Mouse (Mus musculus): Measurements from ENCODE around the gene Fam229a. TPM values are rescaled to one million over a fixed set of nuclear protein-coding genes. Genes with fewer than 3 reads are reported as not detected.
"Not testable (repeated sequence)": the region's sequence is repeated elsewhere in the genome, so short reads cannot be mapped to it uniquely, and the experiment has no call there.

Gene Fam229a
- total RNA-seq (2014; fragmentation: Nextera tagmentation) (not detected in 2 replicates), total RNA-seq (2017) (not detected in 2 replicates)

DNA sequence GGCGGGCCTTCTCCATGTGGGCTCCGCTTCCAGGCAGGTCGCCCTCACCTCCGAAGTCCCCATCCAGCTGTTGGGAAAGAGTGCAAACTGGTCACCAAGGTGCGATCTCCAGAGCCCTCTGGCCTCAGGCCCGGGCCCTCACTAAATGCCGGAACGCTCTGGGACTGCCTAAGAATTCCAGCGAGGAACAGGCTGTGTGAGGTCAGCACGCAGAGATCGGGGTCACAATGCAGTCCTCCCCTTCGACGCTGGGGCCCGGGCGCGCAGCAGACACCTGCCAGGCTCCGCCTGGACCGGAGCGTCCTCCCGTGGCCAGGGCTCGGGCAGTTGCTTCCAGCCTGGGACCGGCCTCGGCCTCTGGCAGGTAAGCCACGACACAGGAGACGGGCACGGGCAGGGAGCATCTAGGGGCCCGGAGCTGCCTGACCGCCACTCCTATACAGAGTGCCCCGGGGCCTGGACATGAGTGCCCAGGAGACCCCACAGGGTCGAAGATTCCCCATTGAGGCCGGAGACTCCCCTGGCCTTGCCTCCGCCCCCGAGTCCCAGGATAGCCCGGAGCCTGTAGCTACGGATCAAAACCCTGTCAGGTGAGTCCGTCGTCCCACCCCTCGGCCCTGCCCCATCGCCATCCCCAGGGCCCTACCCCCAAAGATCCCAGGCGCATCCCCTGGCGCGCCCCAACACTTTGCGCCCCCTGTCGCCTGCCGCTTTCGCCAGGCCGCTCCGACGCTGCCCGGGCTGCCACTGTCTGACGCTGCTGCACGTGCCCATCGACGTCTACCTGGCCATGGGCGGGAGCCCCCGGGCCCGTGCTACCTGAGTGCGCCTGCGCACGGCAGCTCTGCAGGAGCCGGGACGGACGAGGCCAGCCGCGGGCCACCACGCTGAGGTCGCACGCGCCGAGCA, at the start of gene Fam229a, which contains the start of gene Tssk3:
Fam229a (plus strand) TSS at position 219 of the 909 bp plus-strand sequence.
Tssk3 (minus strand) TSS at position 51 of the 909 bp plus-strand sequence.
- no peak for ATAC-seq (replicated peaks; ENCODE audit: low FRiP score, low TSS enrichment, poor library complexity, severe bottlenecking)

- 0 out of 2 replicates have a peak, but pooled peaks have one; percentile 57 for ATAC-seq (replicated peaks; ENCODE audit: low FRiP score, low TSS enrichment, poor library complexity, severe bottlenecking)
Observed at GRCm38 (mm10) chr4:129447360-129447759, 43.6 kb upstream of the Fam229a start.

- ATAC-seq (replicated peaks; ENCODE audit: low FRiP score, low TSS enrichment, poor library complexity, severe bottlenecking) = no peak
Observed at GRCm38 (mm10) chr4:129447778-129448563, 43.0 kb upstream of the Fam229a start.

DNA sequence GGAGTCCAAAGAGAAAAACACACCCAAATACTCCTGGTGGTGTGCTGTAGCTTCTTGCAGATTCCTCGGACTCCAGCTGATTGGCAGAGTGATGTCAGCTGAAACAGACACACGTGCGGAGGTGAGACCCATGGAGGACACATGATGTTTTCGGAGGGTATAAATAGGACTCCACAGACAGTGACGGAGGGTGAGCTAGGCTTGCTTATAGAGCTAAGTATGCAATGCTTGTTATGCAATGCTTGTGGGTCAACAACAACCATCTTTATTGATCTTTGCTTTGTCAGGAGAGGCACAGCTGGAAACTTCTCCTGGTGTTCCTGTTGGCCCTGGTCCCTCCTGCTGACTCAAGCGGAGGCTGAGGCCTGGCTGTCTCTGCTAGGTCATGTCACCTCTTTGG, 42.3 kb upstream of the Fam229a start:
- no peak for ATAC-seq (replicated peaks; ENCODE audit: low FRiP score, low TSS enrichment, poor library complexity, severe bottlenecking)

DNA sequence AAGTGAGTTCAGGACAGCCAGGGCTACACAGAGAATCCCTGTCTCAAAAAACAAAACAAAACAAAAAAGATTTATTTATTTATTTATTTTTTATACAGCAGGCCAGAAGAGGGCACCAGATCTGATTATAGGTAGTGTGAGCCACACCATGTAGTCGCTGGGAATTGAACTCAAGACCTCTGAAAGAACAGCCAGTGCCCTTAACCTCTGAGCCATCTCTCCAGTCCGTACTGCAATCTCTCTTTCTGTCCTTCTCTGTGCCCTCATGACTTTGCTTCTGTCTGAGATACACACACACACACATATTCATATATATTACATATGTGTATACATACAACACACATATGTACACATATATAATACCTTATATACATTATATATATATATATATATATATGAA, 40.1 kb upstream of the Fam229a start:
- no peak for ATAC-seq (replicated peaks; ENCODE audit: low FRiP score, low TSS enrichment, poor library complexity, severe bottlenecking)

DNA sequence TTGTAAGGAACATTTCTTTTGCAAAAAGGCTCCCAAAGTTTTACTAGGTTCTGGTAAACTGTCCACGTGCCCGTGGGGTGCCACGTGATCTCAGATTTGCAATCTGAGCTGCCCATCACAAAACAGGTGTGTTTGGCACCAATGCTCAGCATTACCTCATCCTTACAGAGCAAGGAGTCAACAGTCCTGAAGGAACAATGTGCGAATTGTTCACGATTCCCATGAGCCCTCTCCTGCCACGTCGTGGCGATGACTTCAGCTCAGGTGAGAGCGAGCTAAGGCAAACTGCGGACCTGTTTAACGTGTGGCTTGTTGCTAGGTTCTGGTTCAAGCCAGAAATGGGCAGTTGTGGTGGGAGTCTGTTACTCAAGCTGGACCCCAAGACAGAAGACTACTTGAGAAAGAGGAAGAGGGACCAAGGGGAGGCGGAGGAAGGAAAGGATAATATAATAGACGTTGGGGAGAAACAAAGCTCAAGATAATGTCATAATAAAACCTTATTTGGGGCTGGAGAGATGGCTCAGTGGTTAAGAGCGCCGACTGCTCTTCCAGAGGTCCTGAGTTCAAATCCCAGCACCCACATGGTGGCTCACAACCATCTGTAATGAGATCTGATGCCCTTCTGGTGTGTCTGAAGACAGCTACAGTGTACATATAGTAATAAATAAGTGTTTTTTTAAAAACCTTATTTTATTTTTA, 39.4 kb upstream of the Fam229a start:
- no peak for ATAC-seq (replicated peaks; ENCODE audit: low FRiP score, low TSS enrichment, poor library complexity, severe bottlenecking)

GRCm38 (mm10) chr4:129455265-129455664, 35.7 kb upstream of the Fam229a start:
- ATAC-seq (replicated peaks; ENCODE audit: low FRiP score, low TSS enrichment, poor library complexity, severe bottlenecking) = peak; percentile 90

GRCm38 (mm10) chr4:129456126-129456525, 34.9 kb upstream of the Fam229a start:
- no peak for ATAC-seq (replicated peaks; ENCODE audit: low FRiP score, low TSS enrichment, poor library complexity, severe bottlenecking)

- ATAC-seq (replicated peaks; ENCODE audit: low FRiP score, low TSS enrichment, poor library complexity, severe bottlenecking) = not testable (repeated sequence)
Observed at GRCm38 (mm10) chr4:129457311-129457710, 33.7 kb upstream of the Fam229a start.

DNA sequence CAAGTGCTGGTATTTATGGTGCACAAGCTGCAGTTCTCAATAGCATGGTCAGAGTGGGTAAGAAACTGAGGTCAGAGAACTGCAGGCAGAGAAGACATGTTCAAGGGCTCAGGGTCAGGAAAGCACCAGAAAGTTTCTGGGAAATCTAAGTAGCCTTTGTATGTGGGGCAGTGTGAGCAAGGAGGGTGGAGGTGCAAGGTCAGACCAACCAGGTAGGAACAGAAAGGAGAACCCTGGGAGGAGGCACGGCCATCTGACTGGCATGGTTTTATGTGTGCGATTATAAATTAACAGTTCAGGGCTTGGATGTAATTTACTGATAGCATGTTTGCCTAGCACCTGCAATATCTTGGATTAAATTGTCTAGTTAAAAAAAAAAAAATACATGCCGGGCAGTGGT, 31.3 kb upstream of the Fam229a start:
- no peak for ATAC-seq (replicated peaks; ENCODE audit: low FRiP score, low TSS enrichment, poor library complexity, severe bottlenecking)

- no peak for ATAC-seq (replicated peaks; ENCODE audit: low FRiP score, low TSS enrichment, poor library complexity, severe bottlenecking)
Observed at GRCm38 (mm10) chr4:129460827-129461182, 30.2 kb upstream of the Fam229a start.

GRCm38 (mm10) chr4:129461183-129461960, 29.6 kb upstream of the Fam229a start, which contains the start of gene Bsdc1:
Gene Bsdc1 (plus strand): TSS chr4:129461581.
- peak; percentile 86 for ATAC-seq (replicated peaks; ENCODE audit: low FRiP score, low TSS enrichment, poor library complexity, severe bottlenecking)

DNA sequence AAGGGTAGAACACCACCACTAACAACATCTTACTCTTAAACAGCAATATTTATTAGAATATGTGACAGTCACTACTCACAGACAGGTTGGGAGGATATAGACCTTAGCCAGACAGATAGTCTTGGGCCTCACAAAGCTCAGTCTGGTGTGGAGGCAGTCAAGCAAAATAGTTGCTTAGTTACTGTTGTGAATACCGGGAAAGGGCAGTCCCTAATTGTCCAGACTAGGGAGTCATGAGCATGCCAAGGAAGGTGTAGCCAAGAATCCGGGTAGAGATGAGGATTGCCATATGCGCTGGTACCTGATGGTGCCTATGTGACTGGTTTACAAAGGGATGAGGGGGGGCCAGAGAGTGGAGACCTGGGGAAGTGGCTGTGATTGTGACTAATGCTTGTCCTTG, 28.9 kb upstream of the Fam229a start:
- ATAC-seq (replicated peaks; ENCODE audit: low FRiP score, low TSS enrichment, poor library complexity, severe bottlenecking) = no peak

- peak; percentile 67 for ATAC-seq (replicated peaks; ENCODE audit: low FRiP score, low TSS enrichment, poor library complexity, severe bottlenecking)
Observed at GRCm38 (mm10) chr4:129463097-129464059, 27.6 kb upstream of the Fam229a start.

DNA sequence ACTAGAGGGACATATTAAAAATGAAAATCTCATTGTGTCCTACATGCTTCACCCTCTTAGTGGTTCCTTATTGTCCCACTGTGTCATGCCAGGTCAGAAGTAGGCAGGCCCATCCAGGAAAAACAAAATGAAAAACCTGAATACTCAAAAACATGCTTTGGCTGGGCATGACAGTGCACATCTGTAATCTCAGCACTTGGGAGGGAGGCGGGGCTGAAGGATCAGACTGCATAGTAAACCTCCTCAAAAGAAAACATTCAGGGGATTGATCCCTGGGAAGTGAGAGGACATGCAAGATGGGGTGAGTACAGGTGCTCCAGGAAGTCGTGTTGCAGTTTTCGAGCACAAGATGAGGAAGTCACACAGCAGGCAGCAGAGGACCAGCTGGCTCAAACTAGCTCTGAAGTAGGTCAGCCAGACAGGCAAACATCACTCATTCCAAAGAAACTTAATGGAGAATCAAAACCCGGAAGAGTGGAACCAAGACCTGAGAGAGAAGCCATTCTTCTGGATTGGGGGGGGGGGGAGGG, 26.6 kb upstream of the Fam229a start:
- ATAC-seq (replicated peaks; ENCODE audit: low FRiP score, low TSS enrichment, poor library complexity, severe bottlenecking) = no peak

- no peak for ATAC-seq (replicated peaks; ENCODE audit: low FRiP score, low TSS enrichment, poor library complexity, severe bottlenecking)
Observed at GRCm38 (mm10) chr4:129476047-129476446, 14.9 kb upstream of the Fam229a start.

DNA sequence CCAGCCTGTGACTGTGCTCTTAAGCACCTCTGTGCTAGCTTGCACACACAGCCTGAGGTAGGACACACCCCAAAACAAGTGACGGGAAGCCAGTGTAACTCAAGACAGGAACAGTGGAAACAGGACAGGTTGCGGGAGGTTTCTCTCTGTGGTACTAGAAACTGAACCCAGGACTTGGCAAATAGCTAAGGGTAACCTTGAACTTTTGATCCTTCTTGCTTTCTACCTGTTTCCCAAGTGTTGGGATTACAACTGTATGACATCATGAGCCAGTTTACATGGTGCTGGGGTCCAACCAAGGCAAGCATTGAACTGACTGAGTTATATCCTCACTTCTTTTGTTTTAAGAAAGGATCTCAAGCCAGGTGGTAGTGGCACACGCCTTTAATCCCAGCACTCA, 11.1 kb upstream of the Fam229a start:
- no peak for ATAC-seq (replicated peaks; ENCODE audit: low FRiP score, low TSS enrichment, poor library complexity, severe bottlenecking)

- ATAC-seq (replicated peaks; ENCODE audit: low FRiP score, low TSS enrichment, poor library complexity, severe bottlenecking) = no peak
Observed at GRCm38 (mm10) chr4:129481090-129481489, 9.9 kb upstream of the Fam229a start.
